Mouse (Mus musculus) E14TG2a.4 (cell line): ENCODE data around the gene D630045J12Rik.

Experiments used
- CTCF ChIP-seq: conservative IDR thresholded peaks from 2 replicates; pipeline ENCODE4 v1.5.1; 2014; ENCODE audit warnings: low read length
- NANOG ChIP-seq: IDR thresholded peaks from 2 replicates; pipeline ENCODE4 v1.6.1; 2014; ENCODE audit warnings: borderline replicate concordance, low read length, mixed read lengths
- POU5F1 ChIP-seq: IDR thresholded peaks from 2 replicates; pipeline ENCODE4 v1.6.1; 2014; ENCODE audit warnings: low read length, borderline replicate concordance

DNA sequence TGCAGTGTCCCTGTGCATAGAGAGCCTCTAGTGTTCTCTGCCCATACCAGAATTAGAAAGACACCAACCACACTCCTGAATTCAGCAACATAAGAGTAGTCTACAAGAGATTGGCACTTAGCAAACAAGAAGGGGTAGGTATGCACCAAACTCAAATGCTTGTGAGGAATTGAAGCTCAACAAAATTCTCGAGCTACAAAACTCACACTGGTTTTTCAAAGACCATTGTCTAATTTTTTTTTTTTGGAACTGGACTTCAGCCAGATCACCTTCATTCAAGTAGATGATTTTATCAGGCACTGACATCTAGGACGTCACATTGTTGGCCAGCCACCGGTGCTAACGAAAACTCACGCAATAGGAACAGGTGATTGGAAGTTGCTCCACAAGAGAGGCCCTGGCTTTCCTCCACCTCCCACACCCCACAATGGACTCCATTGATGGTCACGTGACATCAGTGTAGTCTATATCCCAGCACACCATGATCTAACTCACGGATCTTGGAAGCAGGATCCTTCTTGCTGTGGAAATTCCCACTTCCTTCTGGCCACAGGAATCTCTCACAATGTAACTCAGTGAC is 151.5 kb downstream of the D630045J12Rik start:
- TF ChIP-seq CTCF = no peak
- no peak for TF ChIP-seq NANOG
- no peak for TF ChIP-seq POU5F1
